Comparison of ENCODE assay signal across 16 mouse cellular contexts in genomic region chr6:32246036-32246435, GRCm38 (mm10).
"Had no signal": no experiment of that assay in that cellular context is flagged by ENCODE, and none has a peak within 500 bp of the region (broad histone marks: within the 10 kb centered on the region; RNA-seq: fewer than 3 reads in every experiment).

No protein-coding gene starts in this region.

- H3K27me3 ChIP-seq: limb, embryonic 12.5 days; liver, embryonic 13.5 days; lung, embryonic 15.5 days; midbrain, embryonic 15.5 days; neural tube, embryonic 13.5 days had no signal

- H3K36me3 ChIP-seq: limb, embryonic 12.5 days; liver, embryonic 13.5 days; lung, embryonic 15.5 days; midbrain, embryonic 15.5 days; neural tube, embryonic 13.5 days had no signal

- H3K4me3 ChIP-seq: left cerebral cortex, adult 2 months; limb, embryonic 12.5 days; liver, embryonic 13.5 days; lung, embryonic 15.5 days; megakaryocyte, embryonic 14.5 days; midbrain, embryonic 15.5 days; neural tube, embryonic 13.5 days had no signal

- H3K4me1 ChIP-seq: limb, embryonic 12.5 days; liver, embryonic 13.5 days; lung, embryonic 15.5 days; midbrain, embryonic 15.5 days; neural tube, embryonic 13.5 days had no signal

- ATAC-seq: liver, postnatal 0 days; midbrain, embryonic 15.5 days had no signal

- H3K27ac ChIP-seq: left cerebral cortex, adult 2 months; limb, embryonic 12.5 days; liver, embryonic 13.5 days; lung, embryonic 15.5 days; macrophage; midbrain, embryonic 15.5 days; neural tube, embryonic 13.5 days had no signal

- H3K9ac ChIP-seq: limb, embryonic 12.5 days; liver, embryonic 13.5 days; liver, postnatal 0 days; lung, embryonic 15.5 days; midbrain, embryonic 15.5 days; neural tube, embryonic 13.5 days had no signal

- DNase-seq: liver; liver, embryonic 13.5 days; liver, postnatal 0 days; retina, postnatal 1 day; right cerebral cortex, postnatal 4 days; spleen, adult 18-20 months; thymus, adult 18-20 months; thymus, postnatal 14 days had no signal

- H3K9me3 ChIP-seq: limb, embryonic 12.5 days; liver, embryonic 13.5 days; lung, embryonic 15.5 days; megakaryocyte, embryonic 14.5 days; midbrain, embryonic 15.5 days; neural tube, embryonic 13.5 days had no signal

- H3K4me2 ChIP-seq: limb, embryonic 12.5 days; liver, embryonic 13.5 days; lung, embryonic 15.5 days; midbrain, embryonic 11.5 days; midbrain, embryonic 15.5 days; neural tube, embryonic 13.5 days had no signal
